23 mouse cellular contexts compared by ENCODE assay signal in the genomic region with DNA sequence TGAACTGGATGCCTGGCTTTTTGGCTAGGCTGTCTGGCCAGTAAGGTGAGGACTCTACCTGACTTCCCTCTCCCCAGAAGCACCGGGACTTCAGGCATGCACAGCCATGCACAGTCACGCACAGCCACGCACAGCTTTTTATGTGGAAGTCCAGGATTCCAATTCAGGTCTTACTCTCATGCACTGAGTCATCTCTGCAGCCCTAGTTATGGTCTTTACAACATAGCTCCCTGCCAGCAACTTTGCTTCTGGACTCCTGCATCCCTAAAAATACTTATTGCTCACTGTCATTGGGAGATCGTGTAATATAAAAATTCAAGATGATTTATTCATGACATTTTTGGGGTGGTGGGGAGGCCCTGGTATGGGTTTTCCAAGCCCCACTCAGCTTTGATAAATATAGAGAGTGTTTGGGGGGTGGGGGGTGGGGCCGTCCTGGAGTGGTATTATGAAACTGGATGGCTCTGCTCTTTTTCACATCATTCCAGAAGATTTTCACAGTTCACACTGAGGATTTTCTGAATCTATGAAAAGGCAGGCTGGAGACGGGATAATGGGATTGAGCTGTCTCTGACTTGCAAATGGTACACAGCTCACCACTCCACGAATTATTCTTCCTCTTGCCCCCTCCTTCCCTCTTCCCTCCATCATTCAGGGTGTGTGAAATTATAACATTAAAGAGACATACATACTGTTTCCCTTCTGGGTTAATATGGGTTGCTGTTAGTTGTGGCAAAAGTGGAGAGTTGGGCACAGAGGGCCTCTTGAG.
DNase-seq lines count a peak whose midpoint lies in the region; ATAC-seq lines count a peak whose summit lies in the region.
"Had no signal": no experiment of that assay in that cellular context is flagged by ENCODE, and none has a peak within 500 bp of the region (broad histone marks: within the 10 kb centered on the region; RNA-seq: fewer than 3 reads in every experiment).

No protein-coding gene starts in this region.

- 76% methylated on average over 7 of the region's 7 CpGs for WGBS in forebrain, embryonic 12.5 days
- WGBS in forebrain, embryonic 10.5 days: 89% methylated on average over 7 of the region's 7 CpGs
- 83% methylated on average over 7 of the region's 7 CpGs for WGBS in neural tube, embryonic 15.5 days
- WGBS in midbrain, embryonic 10.5 days: 82% methylated on average over 7 of the region's 7 CpGs
- 57% methylated on average over 7 of the region's 7 CpGs for WGBS in midbrain, embryonic 16.5 days

- H3K27ac ChIP-seq in forebrain, embryonic 12.5 days: peak overlapping the region; percentile 42; the same call in 1 of the 2 replicates
- H3K27ac ChIP-seq in forebrain, embryonic 10.5 days: no peak overlapping the region; the same call in 1 of the 2 replicates
- H3K27ac ChIP-seq in neural tube, embryonic 15.5 days (replicated peaks): 0 out of 2 replicates have a peak overlapping the region, but pooled peaks have one; percentile 13
- H3K27ac ChIP-seq in midbrain, embryonic 10.5 days (replicated peaks): peak overlapping the region; percentile 29
- peak overlapping the region; percentile 74 for H3K27ac ChIP-seq in midbrain, embryonic 16.5 days (ENCODE audit: low read length)
- H3K27ac ChIP-seq: embryonic facial prominence, embryonic 12.5 days; heart, embryonic 10.5 days; intestine, embryonic 15.5 days; limb, embryonic 12.5 days; stomach, embryonic 15.5 days had no signal

- no peak overlapping the region for H3K9ac ChIP-seq in forebrain, embryonic 12.5 days
- H3K9ac ChIP-seq in neural tube, embryonic 15.5 days (replicated peaks): no peak overlapping the region
- no peak overlapping the region for H3K9ac ChIP-seq in midbrain, embryonic 16.5 days (ENCODE audit: low read depth, low read length)
- H3K9ac ChIP-seq: embryonic facial prominence, embryonic 12.5 days; intestine, embryonic 15.5 days; limb, embryonic 12.5 days; stomach, embryonic 15.5 days had no signal

- ATAC-seq in forebrain, embryonic 12.5 days (ENCODE audit: low FRiP score): no peak
- ATAC-seq in neural tube, embryonic 15.5 days (ENCODE audit: low FRiP score): no peak
- ATAC-seq in midbrain, embryonic 16.5 days: peak; percentile 52
- ATAC-seq: intestine, embryonic 15.5 days had no signal

- H3K9me3 ChIP-seq in forebrain, embryonic 12.5 days: no peaks in the 10 kb centered on the region
- H3K9me3 ChIP-seq in forebrain, embryonic 10.5 days: no peaks in the 10 kb centered on the region
- no peaks in the 10 kb centered on the region for H3K9me3 ChIP-seq in neural tube, embryonic 15.5 days (replicated peaks)
- H3K9me3 ChIP-seq in midbrain, embryonic 10.5 days (replicated peaks): no peaks in the 10 kb centered on the region
- H3K9me3 ChIP-seq in midbrain, embryonic 16.5 days (replicated peaks; ENCODE audit: control insufficient read depth, low read length, poor library complexity, severe bottlenecking): no peaks in the 10 kb centered on the region
- H3K9me3 ChIP-seq: embryonic facial prominence, embryonic 12.5 days; heart, embryonic 10.5 days; intestine, embryonic 15.5 days; limb, embryonic 12.5 days; stomach, embryonic 15.5 days had no signal

- H3K4me1 ChIP-seq in forebrain, embryonic 12.5 days: peaks cover 40% of the 10 kb centered on the region
- H3K4me1 ChIP-seq in forebrain, embryonic 10.5 days: peaks cover 32% of the 10 kb centered on the region
- H3K4me1 ChIP-seq in neural tube, embryonic 15.5 days: peaks cover 28% of the 10 kb centered on the region
- peaks cover 34% of the 10 kb centered on the region for H3K4me1 ChIP-seq in midbrain, embryonic 10.5 days
- peaks cover 21% of the 10 kb centered on the region for H3K4me1 ChIP-seq in midbrain, embryonic 16.5 days (ENCODE audit: control insufficient read depth, insufficient read depth, low read length)
- H3K4me1 ChIP-seq: embryonic facial prominence, embryonic 12.5 days; intestine, embryonic 15.5 days; limb, embryonic 12.5 days; stomach, embryonic 15.5 days had no signal

- DNase-seq in forebrain, embryonic 10.5 days (ENCODE audit: extremely low spot score, low spot score): no peak
- DNase-seq in neural tube, embryonic 10.5 days (ENCODE audit: extremely low spot score, low spot score): no peak
- DNase-seq in midbrain, embryonic 10.5 days (ENCODE audit: low spot score): no peak
- no peak for DNase-seq in c-Kit-positive CD71-positive TER-119-positive erythroid progenitor cells, embryonic 14.5 days (ENCODE audit: low spot score)
- no peak for DNase-seq in gastrocnemius, postnatal 10 days
- DNase-seq: adrenal gland, postnatal 14 days; cerebellum, adult 11 months; cerebellum, postnatal 14 days; heart, postnatal 4 days; kidney, postnatal 25 days; layer of hippocampus, postnatal 36 days; lung, adult 18-20 months; lung, postnatal 10 days; thymus, postnatal 25 days had no signal

- H3K36me3 ChIP-seq in forebrain, embryonic 12.5 days (replicated peaks): no peaks in the 10 kb centered on the region
- H3K36me3 ChIP-seq in forebrain, embryonic 10.5 days (replicated peaks): no peaks in the 10 kb centered on the region
- no peaks in the 10 kb centered on the region for H3K36me3 ChIP-seq in neural tube, embryonic 15.5 days
- H3K36me3 ChIP-seq in midbrain, embryonic 10.5 days: no peaks in the 10 kb centered on the region
- H3K36me3 ChIP-seq in midbrain, embryonic 16.5 days (ENCODE audit: control insufficient read depth, insufficient read depth, low read length): no peaks in the 10 kb centered on the region
- H3K36me3 ChIP-seq: embryonic facial prominence, embryonic 12.5 days; heart, embryonic 10.5 days; intestine, embryonic 15.5 days; limb, embryonic 12.5 days; stomach, embryonic 15.5 days had no signal

- H3K27me3 ChIP-seq in forebrain, embryonic 12.5 days: no peaks in the 10 kb centered on the region
- peaks cover 8% of the 10 kb centered on the region; the same call in 1 of the 2 replicates for H3K27me3 ChIP-seq in forebrain, embryonic 10.5 days (ENCODE audit: poor library complexity, severe bottlenecking)
- no peaks in the 10 kb centered on the region for H3K27me3 ChIP-seq in neural tube, embryonic 15.5 days (replicated peaks)
- H3K27me3 ChIP-seq in midbrain, embryonic 10.5 days (ENCODE audit: low read depth, poor library complexity, severe bottlenecking): no peaks in the 10 kb centered on the region
- H3K27me3 ChIP-seq in midbrain, embryonic 16.5 days (ENCODE audit: control insufficient read depth, insufficient read depth, low read depth, low read length): no peaks in the 10 kb centered on the region
- H3K27me3 ChIP-seq: embryonic facial prominence, embryonic 12.5 days; intestine, embryonic 15.5 days; limb, embryonic 12.5 days; stomach, embryonic 15.5 days had no signal

- H3K4me3 ChIP-seq in forebrain, embryonic 12.5 days (replicated peaks): no peak overlapping the region
- H3K4me3 ChIP-seq in forebrain, embryonic 10.5 days: no peak overlapping the region
- no peak overlapping the region for H3K4me3 ChIP-seq in neural tube, embryonic 15.5 days (replicated peaks)
- H3K4me3 ChIP-seq in midbrain, embryonic 10.5 days: no peak overlapping the region
- H3K4me3 ChIP-seq in midbrain, embryonic 16.5 days (ENCODE audit: low read depth, low read length): no peak overlapping the region
- H3K4me3 ChIP-seq: embryonic facial prominence, embryonic 12.5 days; heart, embryonic 10.5 days; intestine, embryonic 15.5 days; limb, embryonic 12.5 days; stomach, embryonic 15.5 days had no signal

- H3K4me2 ChIP-seq in forebrain, embryonic 12.5 days: no peak overlapping the region
- H3K4me2 ChIP-seq in neural tube, embryonic 15.5 days: no peak overlapping the region
- no peak overlapping the region for H3K4me2 ChIP-seq in midbrain, embryonic 16.5 days (ENCODE audit: low read length)
- H3K4me2 ChIP-seq: embryonic facial prominence, embryonic 12.5 days; intestine, embryonic 15.5 days; limb, embryonic 12.5 days; liver, embryonic 11.5 days; stomach, embryonic 15.5 days had no signal
